Mouse (Mus musculus): Measurements from ENCODE around the gene Sardh. TPM values are rescaled to one million over a fixed set of nuclear protein-coding genes. Genes with fewer than 3 reads are reported as not detected.

Sardh gene
- polyA plus RNA-seq, 1 experiment from 2014 or later: 4.4 TPM

GRCm38 (mm10) chr2:27235729-27236128 is 12.4 kb downstream of the Sardh start:
- 0 out of 2 replicates have a peak, but pooled peaks have one; percentile 33 for ATAC-seq (ENCODE audit: low FRiP score)

GRCm38 (mm10) chr2:27232376-27232775 is 15.8 kb downstream of the Sardh start:
- H3K27ac ChIP-seq (ENCODE audit: low read depth, low read length): no peak overlapping the region
- H3K4me3 ChIP-seq (ENCODE audit: low read depth, low read length): no peak overlapping the region
- ATAC-seq (ENCODE audit: low FRiP score): no peak
- no peak overlapping the region for H3K4me2 ChIP-seq
- no peak overlapping the region for H3K9ac ChIP-seq (ENCODE audit: low read length)
- no peaks in the 10 kb centered on the region for H3K9me3 ChIP-seq (ENCODE audit: control insufficient read depth, low read length)
- no peaks in the 10 kb centered on the region for H3K4me1 ChIP-seq (ENCODE audit: control insufficient read depth, insufficient read depth, low read length)
- H3K27me3 ChIP-seq (ENCODE audit: control insufficient read depth, insufficient read depth, low read length): no peaks in the 10 kb centered on the region
- DNase-seq (ENCODE audit: low spot score, missing footprints): no peak
- 34% methylated on average over 7 of the region's 7 CpGs for WGBS
- no peaks in the 10 kb centered on the region for H3K36me3 ChIP-seq (ENCODE audit: control insufficient read depth, insufficient read depth, low read length)

More at GRCm38 (mm10) chr2:27235729-27236128, 12.4 kb downstream of the Sardh start:
- Histone ChIP-seq H3K4me2 (no peak overlapping the region), H3K9ac (ENCODE audit: low read length) (no peak overlapping the region), H3K4me3 (ENCODE audit: low read depth, low read length) (no peak overlapping the region), H3K36me3 (ENCODE audit: control insufficient read depth, insufficient read depth, low read length) (no peaks in the 10 kb centered on the region), H3K9me3 (ENCODE audit: control insufficient read depth, low read length) (no peaks in the 10 kb centered on the region), H3K27me3 (ENCODE audit: control insufficient read depth, insufficient read depth, low read length) (no peaks in the 10 kb centered on the region), H3K27ac (ENCODE audit: low read depth, low read length) (no peak overlapping the region), H3K4me1 (ENCODE audit: control insufficient read depth, insufficient read depth, low read length) (no peaks in the 10 kb centered on the region)
- WGBS: 26% methylated on average over 3 of the region's 3 CpGs
- peak; percentile 85 for DNase-seq (ENCODE audit: low spot score, missing footprints)

- Histone ChIP-seq H3K4me1 (ENCODE audit: control insufficient read depth, insufficient read depth, low read length) (no peaks in the 10 kb centered on the region), H3K4me3 (ENCODE audit: low read depth, low read length) (no peak overlapping the region), H3K27me3 (ENCODE audit: control insufficient read depth, insufficient read depth, low read length) (no peaks in the 10 kb centered on the region), H3K4me2 (no peak overlapping the region), H3K9me3 (ENCODE audit: control insufficient read depth, low read length) (no peaks in the 10 kb centered on the region), H3K9ac (ENCODE audit: low read length) (no peak overlapping the region), H3K36me3 (ENCODE audit: control insufficient read depth, insufficient read depth, low read length) (no peaks in the 10 kb centered on the region), H3K27ac (ENCODE audit: low read depth, low read length) (no peak overlapping the region)
- no peak for DNase-seq (ENCODE audit: low spot score, missing footprints)
- WGBS: 80% methylated on average over 2 of the region's 2 CpGs
- ATAC-seq (ENCODE audit: low FRiP score): no peak
Observed at GRCm38 (mm10) chr2:27229481-27230105, 18.5 kb downstream of the Sardh start.

DNA sequence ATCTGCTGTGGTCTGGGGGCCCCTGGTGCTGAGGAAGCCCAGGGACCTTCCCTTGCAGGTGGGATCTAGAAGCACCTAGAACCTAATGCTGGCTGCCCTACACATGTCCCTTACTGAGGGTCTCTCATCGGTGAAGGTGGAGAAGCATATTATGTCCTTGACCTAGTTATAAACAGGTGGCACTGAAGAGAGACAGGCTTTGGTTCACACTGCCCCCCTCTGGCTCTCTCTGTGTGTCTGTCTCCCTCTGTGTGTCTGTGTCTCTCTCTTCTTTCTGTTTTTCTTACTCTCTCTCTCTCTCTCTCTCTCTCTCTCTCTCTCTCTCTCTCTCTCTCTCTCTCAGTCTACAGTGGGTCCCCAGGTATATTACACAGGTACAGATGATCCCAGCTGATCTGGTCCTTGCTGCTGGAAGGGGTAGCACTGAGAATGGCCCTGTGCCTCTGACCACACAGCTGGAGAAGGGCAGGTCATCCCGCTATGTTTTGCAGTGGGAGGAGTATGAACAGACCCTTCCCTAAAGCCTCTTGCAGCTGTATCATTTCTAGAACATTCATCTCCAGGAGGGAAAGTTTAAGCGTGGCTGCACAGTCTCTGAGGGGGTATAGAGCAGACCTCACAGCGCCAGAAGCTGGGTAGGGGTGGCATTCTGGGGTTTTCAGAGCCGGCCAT is 19.2 kb downstream of the Sardh start:
- Histone ChIP-seq H3K4me3 (ENCODE audit: low read depth, low read length) (no peak overlapping the region), H3K4me2 (no peak overlapping the region), H3K27me3 (ENCODE audit: control insufficient read depth, insufficient read depth, low read length) (no peaks in the 10 kb centered on the region), H3K9ac (ENCODE audit: low read length) (no peak overlapping the region), H3K27ac (ENCODE audit: low read depth, low read length) (no peak overlapping the region), H3K36me3 (ENCODE audit: control insufficient read depth, insufficient read depth, low read length) (no peaks in the 10 kb centered on the region), H3K4me1 (ENCODE audit: control insufficient read depth, insufficient read depth, low read length) (no peaks in the 10 kb centered on the region), H3K9me3 (ENCODE audit: control insufficient read depth, low read length) (no peaks in the 10 kb centered on the region)
- ATAC-seq (ENCODE audit: low FRiP score) (no peak), DNase-seq (ENCODE audit: low spot score, missing footprints) (no peak)
- 81% methylated on average over 5 of the region's 5 CpGs for WGBS

- Histone ChIP-seq H3K9ac (ENCODE audit: low read length) (no peak overlapping the region), H3K27me3 (ENCODE audit: control insufficient read depth, insufficient read depth, low read length) (no peaks in the 10 kb centered on the region), H3K36me3 (ENCODE audit: control insufficient read depth, insufficient read depth, low read length) (no peaks in the 10 kb centered on the region), H3K27ac (ENCODE audit: low read depth, low read length) (no peak overlapping the region), H3K9me3 (ENCODE audit: control insufficient read depth, low read length) (no peaks in the 10 kb centered on the region), H3K4me1 (ENCODE audit: control insufficient read depth, insufficient read depth, low read length) (no peaks in the 10 kb centered on the region), H3K4me2 (no peak overlapping the region), H3K4me3 (ENCODE audit: low read depth, low read length) (no peak overlapping the region)
- 57% methylated on average over 7 of the region's 7 CpGs for WGBS
- DNase-seq (ENCODE audit: low spot score, missing footprints) (no peak), ATAC-seq (ENCODE audit: low FRiP score) (no peak)
Observed at GRCm38 (mm10) chr2:27226572-27226971, 21.6 kb downstream of the Sardh start.

- Histone ChIP-seq H3K27ac (ENCODE audit: low read depth, low read length) (no peak overlapping the region), H3K9me3 (ENCODE audit: control insufficient read depth, low read length) (no peaks in the 10 kb centered on the region), H3K36me3 (ENCODE audit: control insufficient read depth, insufficient read depth, low read length) (no peaks in the 10 kb centered on the region), H3K4me3 (ENCODE audit: low read depth, low read length) (no peak overlapping the region), H3K9ac (ENCODE audit: low read length) (no peak overlapping the region), H3K4me2 (no peak overlapping the region), H3K27me3 (ENCODE audit: control insufficient read depth, insufficient read depth, low read length) (no peaks in the 10 kb centered on the region), H3K4me1 (ENCODE audit: control insufficient read depth, insufficient read depth, low read length) (no peaks in the 10 kb centered on the region)
- no peak for ATAC-seq (ENCODE audit: low FRiP score)
- DNase-seq (ENCODE audit: low spot score, missing footprints): no peak
- 93% methylated on average over 7 of the region's 7 CpGs for WGBS
Observed at GRCm38 (mm10) chr2:27223012-27223421, 25.1 kb downstream of the Sardh start.

- Histone ChIP-seq H3K9ac (ENCODE audit: low read length) (no peak overlapping the region), H3K36me3 (ENCODE audit: control insufficient read depth, insufficient read depth, low read length) (no peaks in the 10 kb centered on the region), H3K4me3 (ENCODE audit: low read depth, low read length) (no peak overlapping the region), H3K4me1 (ENCODE audit: control insufficient read depth, insufficient read depth, low read length) (no peaks in the 10 kb centered on the region), H3K9me3 (ENCODE audit: control insufficient read depth, low read length) (no peaks in the 10 kb centered on the region), H3K4me2 (no peak overlapping the region), H3K27me3 (ENCODE audit: control insufficient read depth, insufficient read depth, low read length) (no peaks in the 10 kb centered on the region), H3K27ac (ENCODE audit: low read depth, low read length) (no peak overlapping the region)
- ATAC-seq (ENCODE audit: low FRiP score) (no peak), DNase-seq (ENCODE audit: low spot score, missing footprints) (no peak)
- WGBS: 89% methylated on average over 8 of the region's 8 CpGs
Observed at GRCm38 (mm10) chr2:27218569-27218968, 29.6 kb downstream of the Sardh start.

DNA sequence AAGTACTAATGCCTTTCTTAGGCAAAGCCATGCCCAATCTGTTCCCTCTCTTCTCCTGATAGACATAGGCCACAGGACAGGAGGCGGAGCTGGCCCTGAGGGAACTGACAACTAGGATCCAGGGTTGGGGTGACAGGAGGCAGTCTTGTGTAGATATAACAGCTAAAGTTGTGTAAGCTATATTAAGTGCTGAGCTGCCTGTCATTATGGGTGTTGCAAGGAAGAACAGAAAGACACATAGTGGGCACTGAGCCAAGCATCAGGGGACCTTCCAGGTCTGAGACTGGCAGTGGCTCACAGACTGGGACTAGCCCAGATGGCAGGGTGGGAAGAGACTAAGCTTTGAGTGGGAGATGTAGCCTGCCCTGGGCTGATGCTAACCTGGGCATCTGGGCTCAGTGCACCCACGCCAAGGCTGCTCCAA is 30.0 kb downstream of the Sardh start:
- Histone ChIP-seq H3K9me3 (ENCODE audit: control insufficient read depth, low read length) (no peaks in the 10 kb centered on the region), H3K27ac (ENCODE audit: low read depth, low read length) (no peak overlapping the region), H3K4me1 (ENCODE audit: control insufficient read depth, insufficient read depth, low read length) (no peaks in the 10 kb centered on the region), H3K9ac (ENCODE audit: low read length) (no peak overlapping the region), H3K4me3 (ENCODE audit: low read depth, low read length) (no peak overlapping the region), H3K27me3 (ENCODE audit: control insufficient read depth, insufficient read depth, low read length) (no peaks in the 10 kb centered on the region), H3K36me3 (ENCODE audit: control insufficient read depth, insufficient read depth, low read length) (no peaks in the 10 kb centered on the region), H3K4me2 (no peak overlapping the region)
- DNase-seq (ENCODE audit: low spot score, missing footprints): no peak
- no peak for ATAC-seq (ENCODE audit: low FRiP score)
- WGBS: 83% methylated on average over 2 of the region's 2 CpGs

GRCm38 (mm10) chr2:27215537-27215936 is 32.6 kb downstream of the Sardh start:
- Histone ChIP-seq H3K4me3 (ENCODE audit: low read depth, low read length) (no peak overlapping the region), H3K9me3 (ENCODE audit: control insufficient read depth, low read length) (no peaks in the 10 kb centered on the region), H3K27me3 (ENCODE audit: control insufficient read depth, insufficient read depth, low read length) (no peaks in the 10 kb centered on the region), H3K36me3 (ENCODE audit: control insufficient read depth, insufficient read depth, low read length) (no peaks in the 10 kb centered on the region), H3K9ac (ENCODE audit: low read length) (no peak overlapping the region), H3K4me1 (ENCODE audit: control insufficient read depth, insufficient read depth, low read length) (no peaks in the 10 kb centered on the region), H3K27ac (ENCODE audit: low read depth, low read length) (no peak overlapping the region), H3K4me2 (no peak overlapping the region)
- DNase-seq (ENCODE audit: low spot score, missing footprints) (no peak), ATAC-seq (ENCODE audit: low FRiP score) (no peak)
- whole genome bisulfite sequencing: 85% methylated on average over 2 of the region's 2 CpGs

Data from midbrain, embryonic 11.5 days (tissue).